Mouse (Mus musculus) forebrain, postnatal 0 days (tissue): ENCODE data around the gene Hbs1l. TPM values are rescaled to one million over a fixed set of nuclear protein-coding genes. Genes with fewer than 3 reads are reported as not detected.

ENCODE experiments used
- ATAC-seq: fragments of 200-750 bp; cut with Nextera tagmentation; 2 replicates; pipeline ENCODE4 v1.8.0; 2017; ENCODE audit warnings: mild to moderate bottlenecking, moderate library complexity
- DNase-seq: peaks from one replicate; pipeline ENCODE4 v3.0.0-alpha.2; 2015
- H3K27ac ChIP-seq: fragments of 300-500 bp; sonication (generic); 2 replicates; pipeline ENCODE4 v1.5.1; 2014; ENCODE audit warnings: low read depth, mild to moderate bottlenecking, antibody characterized with exemption, low read length, moderate library complexity, mixed read lengths
- H3K27me3 ChIP-seq: fragments of 300-500 bp; sonication (generic); 2 replicates; pipeline ENCODE4 v1.6.1; 2014; ENCODE audit warnings: mild to moderate bottlenecking, low read length, mixed read lengths; ENCODE audit not compliant: insufficient read depth
- H3K36me3 ChIP-seq: fragments of 300-500 bp; sonication (generic); 2 replicates; pipeline ENCODE4 v1.6.1; 2014; ENCODE audit warnings: mild to moderate bottlenecking, moderate library complexity; ENCODE audit not compliant: insufficient read depth
- H3K4me1 ChIP-seq: fragments of 300-500 bp; sonication (generic); 2 replicates; pipeline ENCODE4 v1.6.1; 2014; ENCODE audit warnings: antibody characterized with exemption; ENCODE audit not compliant: insufficient read depth
- H3K4me2 ChIP-seq: fragments of 300-500 bp; sonication (generic); 2 replicates; pipeline ENCODE4 v1.6.1; 2014; ENCODE audit warnings: low read depth, mild to moderate bottlenecking, moderate library complexity
- H3K4me3 ChIP-seq: fragments of 300-500 bp; sonication (generic); 2 replicates; pipeline ENCODE4 v1.5.1; 2014; ENCODE audit warnings: low read depth, low read length, mixed read lengths
- H3K9ac ChIP-seq: fragments of 300-500 bp; sonication (generic); 2 replicates; pipeline ENCODE4 v1.6.1; 2014; ENCODE audit warnings: mild to moderate bottlenecking
- H3K9me3 ChIP-seq: fragments of 300-500 bp; sonication (generic); 2 replicates; pipeline ENCODE4 v1.6.1; 2016; ENCODE audit warnings: low read length
- CTCF ChIP-seq: sonication (generic); IDR thresholded peaks from 2 replicates; pipeline ENCODE4 v1.5.1; 2016; ENCODE audit warnings: antibody characterized with exemption, control low read depth, low read depth
- WGBS: fragments of 180-500 bp; shearing (Covaris S2); extraction: QIAGEN DNeasy Blood & Tissue Kit; methylation state at CpG from one replicate; pipeline ENCODE4 v1.1.7; 2014; 5-methylcytosine and 5-hydroxymethylcytosine counted together
- polyA plus RNA-seq: library from polyadenylated mRNA; unstranded; fragments of >200 nt; fragmentation: Nextera tagmentation; extraction: Ambion mirVana; gene quantifications from 2 replicates; pipeline ENCODE4 v1.2.1, GENCODE M21; 2015
- total RNA-seq: library from RNA; depleted of rRNA; stranded (reverse); fragments of >200 nt; gene quantifications from 2 replicates; pipeline ENCODE4 v1.2.3, GENCODE M21; 2014

The Hbs1l gene
- total and polyA plus RNA-seq, 2 experiments from 2014 or later, result 81.8 to 108 TPM

DNA sequence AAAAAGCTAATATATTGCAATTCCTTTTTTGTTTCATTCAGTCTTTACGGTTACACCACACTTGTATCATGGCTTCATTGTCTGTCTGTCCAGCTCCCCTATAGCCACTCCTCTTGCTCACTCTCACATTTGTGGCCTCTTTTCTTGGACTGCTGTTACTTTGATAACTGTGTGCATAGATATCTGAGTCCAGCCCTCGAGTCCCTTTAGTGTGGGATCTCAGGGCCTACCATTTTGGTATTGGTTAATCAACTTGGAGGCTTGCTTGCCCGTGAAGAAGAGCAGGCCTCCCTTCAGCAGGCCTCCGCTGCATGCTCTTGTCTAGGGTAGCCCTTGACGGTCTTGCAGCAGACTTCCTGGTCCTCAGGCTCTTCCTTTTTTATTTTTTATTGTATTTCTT lies 53.7 kb downstream of the Hbs1l start:
- Histone ChIP-seq H3K27me3 (no peaks in the 10 kb centered on the region), H3K9ac (no peak overlapping the region), H3K4me2 (no peak overlapping the region), H3K4me1 (no peaks in the 10 kb centered on the region), H3K36me3 (peaks cover 37% of the 10 kb centered on the region), H3K4me3 (no peak overlapping the region), H3K27ac (no peak overlapping the region), H3K9me3 (no peaks in the 10 kb centered on the region)
- WGBS, result 96% methylated on average over 5 of the region's 5 CpGs
- ATAC-seq (no peak), DNase-seq (no peak)
- no peak for TF ChIP-seq CTCF

DNA sequence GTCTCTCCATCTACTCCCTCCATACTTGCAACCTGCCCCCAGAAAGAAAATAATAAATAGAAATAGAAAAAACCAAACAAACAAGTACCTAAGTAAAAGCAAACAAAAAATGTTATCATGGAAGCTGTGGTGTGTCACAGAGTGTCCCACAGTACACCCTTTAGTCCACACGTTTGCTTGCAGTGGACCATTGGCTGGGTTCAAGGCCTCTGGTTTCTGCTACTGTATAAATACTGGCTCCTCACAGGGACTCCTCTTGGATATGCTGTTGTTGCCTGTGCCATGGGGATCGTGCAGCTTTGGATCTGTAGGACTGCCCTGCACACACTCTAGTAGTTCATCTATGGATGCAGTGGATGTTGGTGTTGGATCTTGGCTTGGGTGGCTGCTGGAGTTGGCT lies 54.2 kb downstream of the Hbs1l start:
- ATAC-seq (no peak), DNase-seq (no peak)
- Histone ChIP-seq H3K4me3 (no peak overlapping the region), H3K27me3 (no peaks in the 10 kb centered on the region), H3K4me1 (no peaks in the 10 kb centered on the region), H3K36me3 (peaks cover 36% of the 10 kb centered on the region), H3K9ac (no peak overlapping the region), H3K27ac (no peak overlapping the region), H3K4me2 (no peak overlapping the region), H3K9me3 (no peaks in the 10 kb centered on the region)
- no peak for TF ChIP-seq CTCF
- WGBS, result 96% methylated on average over 2 of the region's 2 CpGs

DNA sequence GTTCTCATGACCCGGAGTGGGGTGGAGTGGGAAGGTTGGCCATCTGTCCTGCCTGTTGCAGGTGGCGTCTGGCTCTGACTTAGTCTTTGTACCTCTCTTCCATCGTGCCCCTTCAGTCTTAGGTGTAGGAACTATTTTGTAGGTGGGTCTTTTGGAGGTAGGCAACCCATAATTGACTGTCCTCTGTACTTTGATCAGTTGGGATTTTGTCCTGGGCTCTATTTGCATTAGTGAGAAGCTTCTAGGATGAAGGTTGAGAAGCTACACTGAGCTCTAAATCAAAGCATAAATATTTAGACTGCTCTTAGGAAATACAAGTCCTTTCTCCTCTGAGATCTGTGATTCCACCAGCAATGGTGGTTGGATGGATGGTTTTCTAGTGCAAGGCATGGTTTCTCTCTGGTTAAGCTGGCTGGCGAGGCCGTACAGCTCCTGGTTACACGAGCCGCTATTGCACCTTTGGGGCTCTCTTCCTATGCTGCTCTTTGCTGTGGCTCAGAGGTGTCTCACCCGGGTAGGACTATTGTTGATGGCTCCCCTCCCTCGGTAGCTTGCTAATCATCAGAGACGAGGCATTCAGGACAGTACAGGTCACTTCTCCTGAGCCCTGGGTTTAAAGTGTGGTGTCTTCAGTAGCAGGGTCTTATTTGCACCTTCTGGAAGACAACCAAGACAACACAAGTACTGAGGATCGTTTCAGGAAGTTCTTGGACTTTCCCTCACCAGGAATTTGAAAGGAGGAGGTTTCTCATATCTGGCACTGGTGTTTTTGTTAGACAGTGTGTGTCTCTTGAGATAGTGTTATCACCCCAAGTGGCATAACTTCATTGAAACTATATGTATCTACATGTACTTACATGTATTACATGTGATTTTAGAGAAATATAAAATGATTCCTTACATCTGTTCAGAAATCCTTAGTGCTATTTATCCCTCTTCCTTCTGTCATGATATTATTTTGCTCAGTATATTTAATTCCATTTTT lies 55.0 kb downstream of the Hbs1l start:
- no peak for TF ChIP-seq CTCF
- H3K4me1 ChIP-seq, result no peaks in the 10 kb centered on the region
- no peak overlapping the region for H3K4me2 ChIP-seq
- H3K9me3 ChIP-seq, result no peaks in the 10 kb centered on the region
- H3K27ac ChIP-seq, result no peak overlapping the region
- 91% methylated on average over 11 of the region's 11 CpGs for WGBS
- no peak for DNase-seq
- no peak for ATAC-seq
- peaks cover 28% of the 10 kb centered on the region for H3K36me3 ChIP-seq
- no peaks in the 10 kb centered on the region for H3K27me3 ChIP-seq
- H3K4me3 ChIP-seq, result no peak overlapping the region
- no peak overlapping the region for H3K9ac ChIP-seq

DNA sequence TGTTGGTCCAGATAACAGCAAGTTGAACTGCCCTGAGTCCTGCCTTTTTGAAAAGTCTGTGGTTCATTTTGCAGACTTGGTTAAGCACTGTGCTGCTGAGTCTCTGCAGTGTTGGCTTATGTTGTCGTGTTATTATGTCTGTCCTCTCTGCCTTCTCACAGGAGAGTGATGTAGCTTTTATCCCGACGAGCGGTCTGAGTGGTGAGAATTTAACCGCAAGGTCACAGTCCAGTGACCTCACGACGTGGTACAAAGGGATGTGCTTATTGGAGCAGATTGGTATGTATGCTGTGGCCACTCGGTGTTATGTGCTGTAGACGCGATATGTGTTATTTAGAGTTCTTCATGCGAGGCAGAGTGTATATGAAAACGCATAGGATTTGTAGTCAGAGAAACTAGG lies 56.0 kb downstream of the Hbs1l start:
- H3K27ac ChIP-seq, result no peak overlapping the region
- no peak for ATAC-seq
- DNase-seq, result no peak
- peaks cover 34% of the 10 kb centered on the region for H3K36me3 ChIP-seq
- no peaks in the 10 kb centered on the region for H3K4me1 ChIP-seq
- no peak overlapping the region for H3K4me2 ChIP-seq
- no peak overlapping the region for H3K4me3 ChIP-seq
- TF ChIP-seq CTCF, result no peak
- WGBS, result 79% methylated on average over 12 of the region's 12 CpGs
- H3K27me3 ChIP-seq, result no peaks in the 10 kb centered on the region
- no peak overlapping the region for H3K9ac ChIP-seq
- no peaks in the 10 kb centered on the region for H3K9me3 ChIP-seq

DNA sequence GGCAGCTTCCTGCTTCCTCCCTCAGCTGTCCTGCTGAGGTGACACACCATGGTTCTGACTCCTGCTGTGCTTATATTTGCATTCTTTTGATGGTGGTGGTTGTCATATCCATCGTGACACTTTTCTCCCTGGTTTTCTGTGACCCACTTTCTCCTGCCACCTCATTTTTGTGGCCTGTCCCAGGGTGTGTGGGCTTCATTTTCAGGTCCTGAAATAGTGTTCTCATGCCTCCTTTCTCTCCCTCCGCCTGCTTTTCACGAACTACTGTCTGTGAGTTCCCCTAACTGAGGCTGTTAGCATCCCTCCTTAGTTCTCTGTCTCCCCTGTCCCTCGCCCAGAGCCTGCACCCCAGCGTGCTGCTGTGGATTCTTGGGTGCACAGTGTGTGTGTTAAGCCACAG lies 58.1 kb downstream of the Hbs1l start:
- no peak overlapping the region for H3K27ac ChIP-seq
- 83% methylated on average over 5 of the region's 5 CpGs for WGBS
- H3K9ac ChIP-seq, result no peak overlapping the region
- DNase-seq, result no peak
- H3K4me3 ChIP-seq, result no peak overlapping the region
- H3K36me3 ChIP-seq, result peaks cover 32% of the 10 kb centered on the region
- ATAC-seq, result no peak
- no peak overlapping the region for H3K4me2 ChIP-seq
- H3K9me3 ChIP-seq, result no peaks in the 10 kb centered on the region
- TF ChIP-seq CTCF, result no peak
- H3K4me1 ChIP-seq, result no peaks in the 10 kb centered on the region
- H3K27me3 ChIP-seq, result no peaks in the 10 kb centered on the region

DNA sequence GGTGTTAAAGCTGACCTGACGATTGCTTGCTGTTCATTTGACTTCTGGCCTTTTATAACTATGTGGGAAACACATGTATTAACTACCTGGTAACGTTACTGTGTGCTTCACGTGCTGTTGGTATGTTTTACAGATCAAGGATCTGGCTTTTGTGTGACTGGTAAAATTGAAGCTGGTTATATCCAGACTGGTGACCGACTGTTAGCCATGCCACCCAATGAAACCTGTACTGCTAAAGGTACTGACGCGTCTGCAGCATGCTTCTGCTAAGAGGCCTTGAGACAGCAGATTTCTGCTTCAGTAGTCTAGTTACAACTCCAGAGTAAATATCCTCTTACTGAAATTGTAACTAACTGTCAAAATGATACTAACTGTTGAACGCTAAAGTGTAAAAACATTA lies 58.7 kb downstream of the Hbs1l start:
- Histone ChIP-seq H3K27ac (no peak overlapping the region), H3K36me3 (peaks cover 35% of the 10 kb centered on the region), H3K9me3 (no peaks in the 10 kb centered on the region), H3K4me2 (no peak overlapping the region), H3K27me3 (no peaks in the 10 kb centered on the region), H3K9ac (no peak overlapping the region), H3K4me3 (no peak overlapping the region), H3K4me1 (no peaks in the 10 kb centered on the region)
- WGBS, result 87% methylated on average over 7 of the region's 7 CpGs
- ATAC-seq (no peak), DNase-seq (no peak)
- no peak for TF ChIP-seq CTCF

DNA sequence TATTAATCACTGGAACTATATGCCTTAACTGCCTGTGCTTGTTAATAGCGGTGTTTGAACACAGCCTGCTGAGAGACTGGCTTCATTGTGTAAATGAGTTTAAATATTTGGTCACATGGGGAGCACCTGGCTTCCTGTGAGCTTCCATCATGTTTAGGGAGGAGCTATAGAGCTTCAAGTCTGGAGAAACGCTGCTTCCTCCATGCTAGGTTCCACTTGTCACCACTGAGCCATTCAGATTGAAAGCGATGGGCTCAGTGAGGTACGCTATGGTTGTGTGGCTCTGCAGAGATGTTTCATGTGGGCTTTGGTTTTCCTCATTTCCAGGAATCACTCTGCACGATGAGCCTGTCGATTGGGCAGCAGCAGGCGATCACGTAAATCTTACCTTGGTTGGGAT lies 62.2 kb downstream of the Hbs1l start:
- H3K9ac ChIP-seq, result no peak overlapping the region
- H3K9me3 ChIP-seq, result no peaks in the 10 kb centered on the region
- H3K4me1 ChIP-seq, result no peaks in the 10 kb centered on the region
- H3K4me3 ChIP-seq, result no peak overlapping the region
- H3K27ac ChIP-seq, result no peak overlapping the region
- no peak overlapping the region for H3K4me2 ChIP-seq
- H3K36me3 ChIP-seq, result peaks cover 30% of the 10 kb centered on the region
- ATAC-seq, result no peak
- TF ChIP-seq CTCF, result no peak
- no peaks in the 10 kb centered on the region for H3K27me3 ChIP-seq
- no peak for DNase-seq
- 94% methylated on average over 8 of the region's 8 CpGs for WGBS
